Mouse (Mus musculus): ENCODE results near the gene Tom1l1.

The Tom1l1 gene

GRCm38 (mm10) chr11:90603066-90603465 is 85.1 kb downstream of the Tom1l1 start:
- DNase-seq = no peak

- no peak for DNase-seq
Observed at GRCm38 (mm10) chr11:90595826-90596225, 92.3 kb downstream of the Tom1l1 start.
